Mouse (Mus musculus) heart, postnatal 0 days (tissue): ENCODE measurements around the gene Rnf149. TPM values are rescaled to one million over a fixed set of nuclear protein-coding genes. Genes with fewer than 3 reads are reported as not detected.

ENCODE experiments used
- ATAC-seq: fragments of 200-750 bp; cut with Nextera tagmentation; 2 replicates; pipeline ENCODE4 v1.8.0; 2017; ENCODE audit warnings: low read depth, moderate number of reproducible peaks, moderate library complexity; ENCODE audit not compliant: insufficient read depth
- DNase-seq: peaks from one replicate; pipeline ENCODE4 v3.0.0-alpha.2; 2016; ENCODE audit warnings: low spot score
- H3K27ac ChIP-seq: fragments of 300-500 bp; sonication (generic); 2 replicates; pipeline ENCODE4 v1.5.1; 2014; ENCODE audit warnings: low read depth, mild to moderate bottlenecking
- H3K27me3 ChIP-seq: fragments of 300-500 bp; sonication (generic); 2 replicates; pipeline ENCODE4 v1.6.1; 2014; ENCODE audit warnings: low read length, mixed read lengths; ENCODE audit not compliant: control insufficient read depth, insufficient read depth
- H3K36me3 ChIP-seq: fragments of 300-500 bp; sonication (generic); replicated peaks from 2 replicates; pipeline ENCODE4 v1.6.1; 2014; ENCODE audit warnings: low read length, mixed read lengths; ENCODE audit not compliant: control insufficient read depth, insufficient read depth
- H3K4me1 ChIP-seq: fragments of 300-500 bp; sonication (generic); 2 replicates; pipeline ENCODE4 v1.6.1; 2014; ENCODE audit warnings: antibody characterized with exemption; ENCODE audit not compliant: control insufficient read depth, insufficient read depth
- H3K4me2 ChIP-seq: fragments of 300-500 bp; sonication (generic); 2 replicates; pipeline ENCODE4 v1.6.1; 2014; ENCODE audit warnings: low read depth, mild to moderate bottlenecking, low read length, moderate library complexity
- H3K4me3 ChIP-seq: fragments of 300-500 bp; sonication (generic); 2 replicates; pipeline ENCODE4 v1.5.1; 2014; ENCODE audit warnings: low read depth, low read length
- H3K9ac ChIP-seq: fragments of 300-500 bp; sonication (generic); replicated peaks from 2 replicates; pipeline ENCODE4 v1.6.1; 2014; ENCODE audit warnings: low read depth, low read length, mixed read lengths
- H3K9me3 ChIP-seq: fragments of 300-500 bp; sonication (generic); replicated peaks from 2 replicates; pipeline ENCODE4 v1.6.1; 2016; ENCODE audit warnings: low read length; ENCODE audit not compliant: control insufficient read depth
- CTCF ChIP-seq: IDR thresholded peaks from 2 replicates; pipeline ENCODE4 v1.5.1; 2016; ENCODE audit warnings: antibody characterized with exemption, control low read depth, low read depth
- EP300 ChIP-seq: IDR thresholded peaks from 2 replicates; pipeline ENCODE4 v1.6.1; 2016; ENCODE audit warnings: antibody characterized with exemption, low read depth
- WGBS: fragments of 180-500 bp; shearing (Covaris S2); extraction: QIAGEN DNeasy Blood & Tissue Kit; methylation state at CpG from one replicate; pipeline ENCODE4 v1.1.7; 2014; 5-methylcytosine and 5-hydroxymethylcytosine counted together
- polyA plus RNA-seq: library from polyadenylated mRNA; unstranded; fragments of >200 nt; fragmentation: Nextera tagmentation; extraction: Ambion mirVana; gene quantifications from 2 replicates; pipeline ENCODE4 v1.2.1, GENCODE M21; 2015
- total RNA-seq: library from RNA; depleted of rRNA; stranded (reverse); fragments of >200 nt; gene quantifications from 2 replicates; pipeline ENCODE4 v1.2.3, GENCODE M21; 2014; ENCODE audit warnings: low replicate concordance; rRNA removed

The Rnf149 gene
- total and polyA plus RNA-seq, 2 experiments from 2014 or later: 10.7 to 31.3 TPM

DNA sequence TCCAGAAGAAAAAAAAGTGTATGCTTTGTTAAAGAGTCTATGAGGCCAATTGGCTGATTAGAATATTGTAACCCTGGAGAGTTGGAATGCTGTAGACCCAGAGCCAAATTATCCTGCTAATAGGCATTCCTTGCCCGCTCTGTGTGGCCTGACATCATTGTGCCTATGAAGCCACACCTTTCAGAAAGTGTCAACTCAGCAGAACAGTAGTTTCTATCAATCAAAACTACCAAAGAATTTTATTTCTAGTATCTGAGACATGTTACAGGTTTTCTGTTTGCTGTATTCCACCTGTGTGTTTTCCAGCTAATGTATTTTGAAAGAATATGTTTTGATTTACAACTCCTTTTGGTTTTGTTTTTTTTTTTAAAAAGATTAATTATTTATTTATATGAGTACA is 65.0 kb downstream of the Rnf149 start:
- ATAC-seq: no peak
- no peak overlapping the region for H3K27ac ChIP-seq
- H3K4me2 ChIP-seq: no peak overlapping the region
- no peaks in the 10 kb centered on the region for H3K27me3 ChIP-seq
- H3K4me3 ChIP-seq: no peak overlapping the region
- H3K4me1 ChIP-seq: no peaks in the 10 kb centered on the region
- H3K9ac ChIP-seq: no peak overlapping the region
- H3K36me3 ChIP-seq: no peaks in the 10 kb centered on the region
- DNase-seq: no peak
- 72% methylated on average over 1 of the region's 1 CpGs for WGBS
- H3K9me3 ChIP-seq: no peaks in the 10 kb centered on the region
- TF ChIP-seq EP300 (no peak), CTCF (no peak)

DNA sequence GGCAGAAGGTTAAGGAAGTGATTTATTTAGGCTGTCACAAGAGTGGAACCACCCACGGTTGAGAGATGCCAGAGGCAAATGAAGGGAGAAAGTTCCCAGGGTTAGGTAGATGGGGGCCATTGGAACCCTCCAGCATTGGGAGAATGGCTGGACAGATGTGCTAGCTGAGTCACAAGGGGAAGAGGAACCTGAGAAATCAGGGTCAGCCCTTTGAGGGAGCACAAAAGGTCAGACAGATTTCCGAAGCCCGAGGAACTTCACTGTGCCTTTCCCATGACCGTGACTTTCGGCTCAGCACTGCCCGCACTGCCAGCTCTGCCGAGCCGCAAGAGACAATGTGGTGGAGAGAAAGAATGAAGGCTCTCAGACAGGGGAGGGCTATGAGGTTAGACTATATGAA is 65.4 kb downstream of the Rnf149 start:
- H3K4me3 ChIP-seq: no peak overlapping the region
- 82% methylated on average over 8 of the region's 8 CpGs for WGBS
- H3K27me3 ChIP-seq: no peaks in the 10 kb centered on the region
- H3K4me1 ChIP-seq: no peaks in the 10 kb centered on the region
- no peak overlapping the region for H3K27ac ChIP-seq
- TF ChIP-seq EP300 (no peak), CTCF (no peak)
- H3K36me3 ChIP-seq: no peaks in the 10 kb centered on the region
- DNase-seq: no peak
- no peaks in the 10 kb centered on the region for H3K9me3 ChIP-seq
- H3K9ac ChIP-seq: no peak overlapping the region
- H3K4me2 ChIP-seq: no peak overlapping the region
- no peak for ATAC-seq

DNA sequence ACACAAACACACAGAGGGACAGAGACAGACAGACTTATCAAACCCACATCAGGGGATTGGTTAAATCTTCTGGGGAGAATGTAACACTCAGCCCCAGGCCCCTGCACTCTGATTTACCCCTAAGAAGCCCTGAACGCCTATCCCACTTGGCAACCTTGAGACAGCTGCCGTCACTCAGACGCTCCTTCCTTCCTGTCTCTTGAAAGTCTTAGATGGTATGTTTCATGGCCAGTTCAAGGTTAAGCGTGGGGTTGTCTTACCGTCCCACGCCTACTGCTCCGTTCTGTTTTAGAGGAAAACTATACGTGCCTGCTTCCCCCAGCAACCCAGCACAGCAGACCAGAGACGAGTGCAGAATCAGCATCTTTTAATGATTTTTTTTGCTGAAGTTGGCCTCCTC is 71.6 kb downstream of the Rnf149 start:
- H3K9me3 ChIP-seq: no peaks in the 10 kb centered on the region
- 51% methylated on average over 9 of the region's 9 CpGs for WGBS
- no peak for ATAC-seq

DNA sequence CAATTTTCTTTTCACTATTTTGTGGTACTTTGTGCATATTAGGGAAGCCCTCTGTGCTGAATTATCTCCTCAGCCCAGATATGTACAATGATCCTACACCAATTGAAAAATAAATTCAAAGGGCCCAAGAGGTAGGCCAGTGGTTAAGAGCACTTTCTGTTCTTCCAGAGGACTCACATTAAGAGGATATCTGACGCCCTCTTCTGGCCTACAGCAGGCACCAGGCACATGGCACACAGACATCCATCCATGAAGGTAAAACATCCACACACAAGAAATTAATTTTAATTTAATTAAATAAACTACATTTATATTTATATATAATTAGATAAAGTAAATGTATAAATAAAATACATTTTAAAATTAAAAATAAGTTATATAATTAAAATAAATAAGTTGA is 72.9 kb downstream of the Rnf149 start:
- no peaks in the 10 kb centered on the region for H3K36me3 ChIP-seq
- WGBS: 13% methylated on average over 1 of the region's 1 CpGs

More for the DNA sequence above, 71.6 kb downstream of the Rnf149 start:
- Histone ChIP-seq H3K9ac (no peak overlapping the region), H3K4me1 (no peaks in the 10 kb centered on the region), H3K4me3 (no peak overlapping the region), H3K36me3 (no peaks in the 10 kb centered on the region), H3K27ac (no peak overlapping the region), H3K27me3 (no peaks in the 10 kb centered on the region), H3K4me2 (no peak overlapping the region)
- DNase-seq: no peak
- TF ChIP-seq CTCF (no peak), EP300 (no peak)

DNA sequence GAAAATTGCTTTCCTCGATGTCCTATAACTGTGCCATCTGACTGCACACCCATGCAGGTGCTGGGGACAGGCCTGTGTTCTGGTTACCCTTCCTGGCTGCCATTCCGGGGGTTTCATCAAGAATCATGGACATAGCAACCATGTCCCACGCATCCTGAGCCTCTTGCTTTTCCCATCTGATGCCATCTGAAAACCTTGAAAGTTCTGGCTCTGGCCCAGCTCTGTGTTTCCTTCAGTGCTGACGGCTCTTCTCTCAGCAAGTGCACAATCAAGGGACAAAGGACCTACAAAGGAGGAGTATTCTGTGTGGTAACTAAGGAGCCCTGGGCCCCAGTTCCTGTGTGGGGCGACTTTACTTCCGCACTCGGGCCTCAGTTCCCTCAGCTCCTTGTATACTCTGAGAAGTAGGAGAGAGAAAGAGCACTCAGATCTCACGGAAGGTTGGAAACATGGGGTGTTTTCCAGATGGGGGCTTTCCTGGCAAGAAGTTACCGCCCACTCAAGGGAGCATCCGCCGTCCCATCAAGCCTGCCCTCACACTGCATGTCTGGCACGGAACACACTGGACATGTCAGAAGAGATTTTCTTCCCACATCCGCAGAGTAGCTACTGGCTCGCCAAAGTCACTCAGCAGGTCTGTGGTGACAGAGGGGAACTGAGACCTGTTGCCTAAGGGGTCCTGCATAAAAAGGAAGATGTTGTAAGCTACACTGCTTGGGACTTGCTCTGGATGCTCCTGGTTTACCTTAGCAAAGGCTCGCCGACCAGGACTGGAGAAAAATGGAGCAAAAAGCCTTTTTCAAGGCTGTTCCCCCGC is 74.2 kb downstream of the Rnf149 start:
- Histone ChIP-seq H3K27ac (no peak overlapping the region), H3K27me3 (no peaks in the 10 kb centered on the region), H3K4me2 (no peak overlapping the region), H3K9me3 (no peaks in the 10 kb centered on the region), H3K4me3 (no peak overlapping the region), H3K9ac (no peak overlapping the region), H3K4me1 (no peaks in the 10 kb centered on the region), H3K36me3 (no peaks in the 10 kb centered on the region)
- no peak for ATAC-seq
- no peak for TF ChIP-seq CTCF
- no peak for TF ChIP-seq EP300
- DNase-seq: no peak
- WGBS: 71% methylated on average over 17 of the region's 17 CpGs

More for the DNA sequence above, 72.9 kb downstream of the Rnf149 start:
- Histone ChIP-seq H3K4me3 (no peak overlapping the region), H3K4me2 (no peak overlapping the region), H3K27ac (no peak overlapping the region), H3K9ac (no peak overlapping the region), H3K4me1 (no peaks in the 10 kb centered on the region), H3K9me3 (no peaks in the 10 kb centered on the region), H3K27me3 (no peaks in the 10 kb centered on the region)
- TF ChIP-seq EP300 (no peak), CTCF (peak; percentile 49)
- DNase-seq (no peak), ATAC-seq (no peak)

Other genes starting within 250 kb of the Rnf149 start
- gene Rpl31, start 209.6 kb downstream of the Rnf149 start, total RNA-seq: 189 and 198 TPM in 2 replicates
- 325 and 330 TPM in 2 replicates for gene Rpl31, start 209.6 kb downstream of the Rnf149 start, polyA plus RNA-seq
- gene Tbc1d8, start 98.7 kb downstream of the Rnf149 start, total RNA-seq: 10.2 and 16.7 TPM in 2 replicates
- 6.4 TPM in 2 replicates for gene Tbc1d8, start 98.7 kb downstream of the Rnf149 start, polyA plus RNA-seq
- 14.7 and 34.4 TPM in 2 replicates for gene Cnot11, start 42.4 kb downstream of the Rnf149 start, total RNA-seq
- 11.1 and 11.7 TPM in 2 replicates for gene Cnot11, start 42.4 kb downstream of the Rnf149 start, polyA plus RNA-seq
- gene Creg2, start 74.1 kb upstream of the Rnf149 start, total RNA-seq: not detected in 2 replicates
- 0.01 and 0.03 TPM in 2 replicates for gene Creg2, start 74.1 kb upstream of the Rnf149 start, polyA plus RNA-seq
- gene Rfx8, start 143.6 kb upstream of the Rnf149 start, total RNA-seq: not detected in 2 replicates
- 0.68 and 0.71 TPM in 2 replicates for gene Rfx8, start 143.6 kb upstream of the Rnf149 start, polyA plus RNA-seq
- 3.4 and 3.7 TPM in 2 replicates for gene Gm3646, start 227.9 kb upstream of the Rnf149 start, total RNA-seq
- 13.8 and 17.4 TPM in 2 replicates for gene Gm3646, start 227.9 kb upstream of the Rnf149 start, polyA plus RNA-seq